Mouse (Mus musculus) kidney, embryonic 16.5 days (tissue): ENCODE measurements around the gene Rnase4. TPM values are rescaled to one million over a fixed set of nuclear protein-coding genes. Genes with fewer than 3 reads are reported as not detected.
"Not testable (repeated sequence)": the region's sequence is repeated elsewhere in the genome, so short reads cannot be mapped to it uniquely, and the experiment has no call there.

Source experiments
- ATAC-seq: fragments of 200-750 bp; cut with Nextera tagmentation; 2 replicates; pipeline ENCODE4 v1.8.0; 2017; ENCODE audit warnings: moderate TSS enrichment; ENCODE audit not compliant: low FRiP score, low TSS enrichment
- H3K27ac ChIP-seq: fragments of 300-500 bp; sonication (generic); 2 replicates; pipeline ENCODE4 v1.5.1; 2014; ENCODE audit warnings: low read length
- H3K27me3 ChIP-seq: fragments of 300-500 bp; sonication (generic); 2 replicates; pipeline ENCODE4 v1.6.1; 2014; ENCODE audit warnings: low read length, control low read depth, mixed read lengths; ENCODE audit not compliant: insufficient read depth
- H3K36me3 ChIP-seq: fragments of 300-500 bp; sonication (generic); 2 replicates; pipeline ENCODE4 v1.6.1; 2014; ENCODE audit warnings: low read length, control low read depth, mixed read lengths; ENCODE audit not compliant: insufficient read depth
- H3K4me1 ChIP-seq: fragments of 300-500 bp; sonication (generic); 2 replicates; pipeline ENCODE4 v1.6.1; 2014; ENCODE audit warnings: low read length, control low read depth, mixed read lengths; ENCODE audit not compliant: insufficient read depth
- H3K4me2 ChIP-seq: fragments of 300-500 bp; sonication (generic); replicated peaks from 2 replicates; pipeline ENCODE4 v1.6.1; 2014; ENCODE audit warnings: low read depth, low read length
- H3K4me3 ChIP-seq: fragments of 300-500 bp; sonication (generic); 2 replicates; pipeline ENCODE4 v1.5.1; 2014; ENCODE audit warnings: mild to moderate bottlenecking, low read length
- H3K9ac ChIP-seq: fragments of 300-500 bp; sonication (generic); replicated peaks from 2 replicates; pipeline ENCODE4 v1.6.1; 2014; ENCODE audit warnings: low read length
- H3K9me3 ChIP-seq: fragments of 300-500 bp; sonication (generic); 2 replicates; pipeline ENCODE4 v1.6.1; 2016; ENCODE audit warnings: low read length, control low read depth
- WGBS: fragments of 180-500 bp; shearing (Covaris S2); extraction: QIAGEN DNeasy Blood & Tissue Kit; methylation state at CpG from one replicate; pipeline ENCODE4 v1.1.7; 2014; 5-methylcytosine and 5-hydroxymethylcytosine counted together
- polyA plus RNA-seq: library from polyadenylated mRNA; unstranded; fragments of >200 nt; fragmentation: Nextera tagmentation; extraction: Ambion mirVana; gene quantifications from 2 replicates; pipeline ENCODE4 v1.2.1, GENCODE M21; 2015

The Rnase4 gene
- polyA plus RNA-seq, 1 experiment from 2014 or later = 47.7 TPM

- Histone ChIP-seq H3K27me3 (no peaks in the 10 kb centered on the region), H3K27ac (peak overlapping the region; percentile 8; the same call in 1 of the 2 replicates), H3K4me1 (peaks cover 10% of the 10 kb centered on the region), H3K9me3 (no peaks in the 10 kb centered on the region), H3K4me3 (no peak overlapping the region), H3K9ac (no peak overlapping the region), H3K4me2 (no peak overlapping the region), H3K36me3 (no peaks in the 10 kb centered on the region)
- 43% methylated on average over 9 of the region's 9 CpGs for WGBS
- ATAC-seq = no peak; the same call in 1 of the 2 replicates
These were observed 5.1 kb downstream of the Rnase4 start for GRCm38 (mm10) chr14:51095736-51096524.

- H3K4me3 ChIP-seq, H3K9ac ChIP-seq, H3K27ac ChIP-seq, H3K4me1 ChIP-seq, H3K4me2 ChIP-seq, H3K36me3 ChIP-seq, H3K27me3 ChIP-seq, H3K9me3 ChIP-seq: not testable (repeated sequence)
- WGBS = 29% methylated on average over 1 of the region's 1 CpGs
- 0 out of 2 replicates have a peak, but pooled peaks have one; percentile 46 for ATAC-seq
These were observed 7.4 kb downstream of the Rnase4 start for GRCm38 (mm10) chr14:51098300-51098699.

- ATAC-seq = no peak
- no peaks in the 10 kb centered on the region for H3K27me3 ChIP-seq
- H3K27ac ChIP-seq = no peak overlapping the region
- H3K4me3 ChIP-seq = no peak overlapping the region
- no peaks in the 10 kb centered on the region for H3K9me3 ChIP-seq
- no peaks in the 10 kb centered on the region for H3K36me3 ChIP-seq
- no peak overlapping the region for H3K9ac ChIP-seq
- H3K4me2 ChIP-seq = no peak overlapping the region
- 90% methylated on average over 11 of the region's 11 CpGs for WGBS
- H3K4me1 ChIP-seq = peaks cover 5% of the 10 kb centered on the region; the same call in 1 of the 2 replicates
These were observed 8.0 kb downstream of the Rnase4 start for GRCm38 (mm10) chr14:51098921-51099320.

- no peak for ATAC-seq
- WGBS = 79% methylated on average over 9 of the region's 9 CpGs
- H3K27ac ChIP-seq = no peak overlapping the region
- H3K36me3 ChIP-seq = 0 out of 2 replicates have a peak, but pooled peaks cover 7% of the 10 kb centered on the region
- no peaks in the 10 kb centered on the region for H3K9me3 ChIP-seq
- no peaks in the 10 kb centered on the region for H3K4me1 ChIP-seq
- H3K9ac ChIP-seq = no peak overlapping the region
- no peak overlapping the region for H3K4me2 ChIP-seq
- H3K4me3 ChIP-seq = no peak overlapping the region
- no peaks in the 10 kb centered on the region for H3K27me3 ChIP-seq
These were observed 10.4 kb downstream of the Rnase4 start for GRCm38 (mm10) chr14:51101284-51101683.

GRCm38 (mm10) chr14:51103217-51103616 is 12.3 kb downstream of the Rnase4 start:
- no peaks in the 10 kb centered on the region for H3K9me3 ChIP-seq
- no peaks in the 10 kb centered on the region for H3K27me3 ChIP-seq
- no peak overlapping the region for H3K9ac ChIP-seq
- no peaks in the 10 kb centered on the region for H3K4me1 ChIP-seq
- H3K4me2 ChIP-seq = no peak overlapping the region
- H3K4me3 ChIP-seq = no peak overlapping the region
- 67% methylated on average over 3 of the region's 3 CpGs for WGBS
- ATAC-seq = no peak; the same call in 1 of the 2 replicates
- H3K27ac ChIP-seq = no peak overlapping the region
- H3K36me3 ChIP-seq = 0 out of 2 replicates have a peak, but pooled peaks cover 7% of the 10 kb centered on the region

GRCm38 (mm10) chr14:51104366-51104765 is 13.5 kb downstream of the Rnase4 start:
- WGBS = 91% methylated on average over 2 of the region's 2 CpGs
- H3K9ac ChIP-seq = no peak overlapping the region
- 0 out of 2 replicates have a peak, but pooled peaks cover under 1% of the 10 kb centered on the region for H3K9me3 ChIP-seq
- H3K4me1 ChIP-seq = no peaks in the 10 kb centered on the region
- H3K36me3 ChIP-seq = 0 out of 2 replicates have a peak, but pooled peaks cover 7% of the 10 kb centered on the region
- no peak for ATAC-seq
- H3K27me3 ChIP-seq = no peaks in the 10 kb centered on the region
- no peak overlapping the region for H3K4me2 ChIP-seq
- no peak overlapping the region for H3K27ac ChIP-seq
- H3K4me3 ChIP-seq = no peak overlapping the region

GRCm38 (mm10) chr14:51106449-51106967 is 15.6 kb downstream of the Rnase4 start:
- H3K36me3 ChIP-seq = 0 out of 2 replicates have a peak, but pooled peaks cover 7% of the 10 kb centered on the region
- no peak overlapping the region for H3K4me2 ChIP-seq
- H3K27me3 ChIP-seq = no peaks in the 10 kb centered on the region
- H3K27ac ChIP-seq = no peak overlapping the region
- no peak overlapping the region for H3K4me3 ChIP-seq
- peaks cover 13% of the 10 kb centered on the region; the same call in 1 of the 2 replicates for H3K9me3 ChIP-seq
- no peaks in the 10 kb centered on the region for H3K4me1 ChIP-seq
- ATAC-seq = 0 out of 2 replicates have a peak, but pooled peaks have one; percentile 31
- no peak overlapping the region for H3K9ac ChIP-seq

GRCm38 (mm10) chr14:51111966-51112365 is 21.1 kb downstream of the Rnase4 start:
- no peak overlapping the region for H3K4me3 ChIP-seq
- peaks cover 11% of the 10 kb centered on the region; the same call in 1 of the 2 replicates for H3K4me1 ChIP-seq
- H3K36me3 ChIP-seq = no peaks in the 10 kb centered on the region
- H3K27ac ChIP-seq = no peak overlapping the region
- H3K27me3 ChIP-seq = no peaks in the 10 kb centered on the region
- H3K9ac ChIP-seq = no peak overlapping the region
- WGBS = 63% methylated on average over 3 of the region's 3 CpGs
- no peak overlapping the region for H3K4me2 ChIP-seq
- no peak for ATAC-seq
- H3K9me3 ChIP-seq = peaks cover 13% of the 10 kb centered on the region; the same call in 1 of the 2 replicates

GRCm38 (mm10) chr14:51113476-51113875 is 22.6 kb downstream of the Rnase4 start:
- peak; percentile 76; the same call in 1 of the 2 replicates for ATAC-seq
- Histone ChIP-seq H3K4me3 (no peak overlapping the region), H3K27ac (peak overlapping the region; percentile 23; the same call in 1 of the 2 replicates), H3K4me1 (peaks cover 11% of the 10 kb centered on the region; the same call in 1 of the 2 replicates), H3K36me3 (no peaks in the 10 kb centered on the region), H3K9me3 (peaks cover 13% of the 10 kb centered on the region; the same call in 1 of the 2 replicates), H3K4me2 (peak overlapping the region; percentile 23), H3K9ac (no peak overlapping the region), H3K27me3 (no peaks in the 10 kb centered on the region)
- WGBS = 35% methylated on average over 9 of the region's 9 CpGs
